Mouse (Mus musculus) C2C12 (cell line): Measurements from ENCODE around the gene Mrtfb.

Experiments used
- CEBPB ChIP-seq: IDR thresholded peaks from one replicate; pipeline ENCODE4 v1.6.1; 2011; ENCODE audit warnings: low read depth, mild to moderate bottlenecking, control low read depth, moderate library complexity
- CTCF ChIP-seq: IDR thresholded peaks from one replicate; pipeline ENCODE4 v1.5.1; 2011; ENCODE audit not compliant: control insufficient read depth, insufficient read depth, insufficient read length
- FOSL1 ChIP-seq: IDR thresholded peaks from one replicate; pipeline ENCODE4 v1.8.0; 2011; ENCODE audit warnings: mild to moderate bottlenecking, low read length; ENCODE audit not compliant: poor library complexity, insufficient read depth, severe bottlenecking
- MAX ChIP-seq: IDR thresholded peaks from one replicate; pipeline ENCODE4 v1.6.1; 2011; ENCODE audit warnings: mild to moderate bottlenecking, control low read depth
- MYOD1 ChIP-seq: IDR thresholded peaks from one replicate; pipeline ENCODE4 v1.6.1; 2011; ENCODE audit warnings: low read depth; ENCODE audit not compliant: control insufficient read depth, insufficient read length
- MYOG ChIP-seq: IDR thresholded peaks from one replicate; pipeline ENCODE4 v1.6.1; 2011; ENCODE audit not compliant: control insufficient read depth, insufficient read length; ENCODE audit errors: extremely low read depth
- USF1 ChIP-seq: IDR thresholded peaks from one replicate; pipeline ENCODE4 v1.6.1; 2011; ENCODE audit warnings: low read depth, mild to moderate bottlenecking, control low read depth, moderate library complexity

GRCm38 (mm10) chr16:13452661-13453060 is 196.4 kb downstream of the Mrtfb start:
- TF ChIP-seq CTCF, result no peak
- no peak for TF ChIP-seq USF1
- no peak for TF ChIP-seq MAX
- no peak for TF ChIP-seq CEBPB
- TF ChIP-seq MYOD1, result no peak
- no peak for TF ChIP-seq MYOG
- no peak for TF ChIP-seq FOSL1
